ENCODE assay signal across 12 mouse cellular contexts in genomic region chr10:81021547-81022110, GRCm38 (mm10). TPM values are rescaled to one million over a fixed set of nuclear protein-coding genes. Genes with fewer than 3 reads are reported as not detected.
DNase-seq lines count a peak whose midpoint lies in the region; ATAC-seq and TF ChIP-seq lines count a peak whose summit lies in the region.
"Had no signal": no experiment of that assay in that cellular context is flagged by ENCODE, and none has a peak within 500 bp of the region (broad histone marks: within the 10 kb centered on the region; RNA-seq: fewer than 3 reads in every experiment).

No protein-coding gene starts in this region.

- peaks cover 9% of the 10 kb centered on the region for H3K4me1 ChIP-seq in forebrain, embryonic 13.5 days
- peaks cover 4% of the 10 kb centered on the region; the same call in 1 of the 2 replicates for H3K4me1 ChIP-seq in forebrain, embryonic 11.5 days (replicated peaks; ENCODE audit: control insufficient read depth, insufficient read depth, low read length)
- H3K4me1 ChIP-seq in embryonic facial prominence, embryonic 13.5 days: peaks cover 3% of the 10 kb centered on the region; the same call in 1 of the 2 replicates

- no peaks in the 10 kb centered on the region for H3K79me2 ChIP-seq in myocyte (ENCODE audit: control insufficient read depth, insufficient read depth)

- no peak for TF ChIP-seq POLR2A in myocyte (IDR thresholded peaks at IDR 0.05; ENCODE audit: insufficient read length, low read depth)

- no peak overlapping the region for H3ac ChIP-seq in myocyte (ENCODE audit: control insufficient read depth, insufficient read length)

- H3K4me3 ChIP-seq in forebrain, embryonic 13.5 days: no peak overlapping the region
- no peak overlapping the region for H3K4me3 ChIP-seq in forebrain, embryonic 11.5 days (ENCODE audit: low read depth, low read length)
- H3K4me3 ChIP-seq in layer of hippocampus, adult 2 months: peak overlapping the region; percentile 10; the same call in 1 of the 2 replicates
- no peak overlapping the region for H3K4me3 ChIP-seq in embryonic facial prominence, embryonic 13.5 days
- no peak overlapping the region for H3K4me3 ChIP-seq in myocyte
- H3K4me3 ChIP-seq: stomach, embryonic 15.5 days had no signal

- 0 out of 2 replicates have a peak overlapping the region, but pooled peaks have one; percentile 3 for H3K4me2 ChIP-seq in forebrain, embryonic 13.5 days
- no peak overlapping the region for H3K4me2 ChIP-seq in forebrain, embryonic 11.5 days (ENCODE audit: low read depth, low read length, severe bottlenecking)
- H3K4me2 ChIP-seq in embryonic facial prominence, embryonic 13.5 days: peak overlapping the region; percentile 38
- H3K4me2 ChIP-seq in myocyte (ENCODE audit: low read depth): peak overlapping the region; percentile 22
- H3K4me2 ChIP-seq: stomach, embryonic 15.5 days had no signal

- ATAC-seq in forebrain, embryonic 13.5 days: no peak
- no peak for ATAC-seq in forebrain, embryonic 11.5 days (replicated peaks; ENCODE audit: low FRiP score)
- no peak for ATAC-seq in embryonic facial prominence, embryonic 13.5 days (ENCODE audit: insufficient number of reproducible peaks, insufficient read depth, low FRiP score, low TSS enrichment, low read depth)
- no peak for ATAC-seq in megakaryocyte progenitor cell, adult 5-6 weeks (replicated peaks; ENCODE audit: poor library complexity)

- no peaks in the 10 kb centered on the region for H3K36me3 ChIP-seq in forebrain, embryonic 13.5 days (ENCODE audit: poor library complexity, severe bottlenecking)
- H3K36me3 ChIP-seq in forebrain, embryonic 11.5 days (ENCODE audit: control insufficient read depth, insufficient read depth, low read length): no peaks in the 10 kb centered on the region
- H3K36me3 ChIP-seq in embryonic facial prominence, embryonic 13.5 days: no peaks in the 10 kb centered on the region
- no peaks in the 10 kb centered on the region for H3K36me3 ChIP-seq in myocyte (ENCODE audit: control insufficient read depth, insufficient read depth)
- H3K36me3 ChIP-seq: stomach, embryonic 15.5 days had no signal

- no peak overlapping the region for H3K27ac ChIP-seq in forebrain, embryonic 13.5 days
- H3K27ac ChIP-seq in forebrain, embryonic 11.5 days (ENCODE audit: low read depth, low read length): no peak overlapping the region
- peak overlapping the region; percentile 75; the same call in 1 of the 2 replicates for H3K27ac ChIP-seq in layer of hippocampus, adult 2 months
- no peak overlapping the region for H3K27ac ChIP-seq in embryonic facial prominence, embryonic 13.5 days
- H3K27ac ChIP-seq: stomach, embryonic 15.5 days had no signal

- DNase-seq in forebrain, embryonic 11.5 days (ENCODE audit: low spot score): no peak
- DNase-seq in layer of hippocampus, adult 2 months (ENCODE audit: low spot score in 2 of 2): no peak
- DNase-seq in layer of hippocampus, postnatal 14 days (ENCODE audit: low spot score in 2 of 2): no peak
- DNase-seq in layer of hippocampus, adult 11-12 months (ENCODE audit: low spot score): no peak
- DNase-seq: adrenal gland, adult 8-10 months; embryo, embryonic 11 days; kidney, adult 2 months had no signal

- no peak overlapping the region for H3K9ac ChIP-seq in forebrain, embryonic 13.5 days
- H3K9ac ChIP-seq in forebrain, embryonic 11.5 days (ENCODE audit: low read length): no peak overlapping the region
- 0 out of 2 replicates have a peak overlapping the region, but pooled peaks have one; percentile 16 for H3K9ac ChIP-seq in embryonic facial prominence, embryonic 13.5 days
- H3K9ac ChIP-seq: stomach, embryonic 15.5 days had no signal

- 22% methylated on average over 26 of the region's 26 CpGs for WGBS in forebrain, embryonic 13.5 days
- 17% methylated on average over 26 of the region's 26 CpGs for WGBS in forebrain, embryonic 11.5 days
- WGBS in embryonic facial prominence, embryonic 13.5 days: 10% methylated on average over 26 of the region's 26 CpGs

- H3K27me3 ChIP-seq in forebrain, embryonic 13.5 days: peaks cover 37% of the 10 kb centered on the region
- H3K27me3 ChIP-seq in forebrain, embryonic 11.5 days (ENCODE audit: control insufficient read depth, insufficient read depth, low read length): peaks cover 12% of the 10 kb centered on the region; the same call in 1 of the 2 replicates
- H3K27me3 ChIP-seq in embryonic facial prominence, embryonic 13.5 days: peaks cover 61% of the 10 kb centered on the region
- no peaks in the 10 kb centered on the region for H3K27me3 ChIP-seq in myocyte (ENCODE audit: control insufficient read depth, insufficient read depth, insufficient read length)

- no peaks in the 10 kb centered on the region for H3K9me3 ChIP-seq in forebrain, embryonic 13.5 days (replicated peaks)
- no peaks in the 10 kb centered on the region for H3K9me3 ChIP-seq in forebrain, embryonic 11.5 days (ENCODE audit: control insufficient read depth, low read length)
- H3K9me3 ChIP-seq in embryonic facial prominence, embryonic 13.5 days: peaks cover 4% of the 10 kb centered on the region; the same call in 1 of the 2 replicates
- H3K9me3 ChIP-seq: stomach, embryonic 15.5 days had no signal

- no peak for TF ChIP-seq CTCF in layer of hippocampus, adult 2 months (conservative IDR thresholded peaks at IDR 0.05)

TF ChIP-seq in myocyte, 11 proteins besides CTCF, POLR2A, EP300 and RAD21:
- no peak for TF ChIP-seq USF1 (IDR thresholded peaks at IDR 0.05; ENCODE audit: low read depth)
- TF ChIP-seq CEBPB (IDR thresholded peaks at IDR 0.05; ENCODE audit: insufficient read depth, poor library complexity, severe bottlenecking): no peak
- no peak for TF ChIP-seq E2F4 (IDR thresholded peaks at IDR 0.05; ENCODE audit: insufficient read depth)
- TF ChIP-seq MYOD1 (IDR thresholded peaks at IDR 0.05; ENCODE audit: control insufficient read depth in 1 of 3, insufficient read length in 2 of 3, low read depth in 2 of 3): no peak
- TF ChIP-seq REST (IDR thresholded peaks at IDR 0.05; ENCODE audit: insufficient read depth, insufficient read length): no peak
- no peak for TF ChIP-seq TCF12 (IDR thresholded peaks at IDR 0.05; ENCODE audit: insufficient read depth, poor library complexity, severe bottlenecking)
- TF ChIP-seq TCF3 (IDR thresholded peaks at IDR 0.05; ENCODE audit: insufficient read length, low read depth): no peak
- no peak for TF ChIP-seq MAX (IDR thresholded peaks at IDR 0.05; ENCODE audit: low read depth)
- TF ChIP-seq SRF (IDR thresholded peaks at IDR 0.05; ENCODE audit: control insufficient read depth, insufficient read length, low read depth): no peak

RNA-seq across cellular contexts. Expression of gene Diras1, which starts 3.8 kb away (rescaled TPM):
- polyA plus RNA-seq in forebrain, embryonic 13.5 days (2015; fragmentation: Nextera tagmentation; extraction: Ambion mirVana): 13.4 and 15.0 TPM in 2 replicates
- polyA plus RNA-seq in forebrain, embryonic 11.5 days (2014; fragmentation: Nextera tagmentation; extraction: Ambion mirVana): 1.5 and 2.2 TPM in 2 replicates
- 100 to 1,000 TPM in 1 of 2 experiments, 10 to 100 TPM in 1; 95.2 to 100 TPM for total RNA-seq in layer of hippocampus, adult 2 months (2021)
- total RNA-seq in layer of hippocampus, postnatal 14 days (2021): 100 to 1,000 TPM; 100 to 105 TPM
- 0.80 and 1.0 TPM in 2 replicates for polyA plus RNA-seq in embryonic facial prominence, embryonic 13.5 days (2015; fragmentation: Nextera tagmentation; extraction: Ambion mirVana)
- 0.42 TPM for polyA plus RNA-seq in myocyte (2012; fragmentation: generic; extraction: Trizol)
- not detected in 2 replicates for total RNA-seq in megakaryocyte progenitor cell, adult 5-6 weeks (2015)
- total RNA-seq in megakaryocyte progenitor cell, adult 5-6 weeks (2017): not detected in 2 replicates

RNA-seq across cellular contexts. Expression of gene Gng7, which starts 6.9 kb away (rescaled TPM):
- polyA plus RNA-seq in forebrain, embryonic 13.5 days (2015; fragmentation: Nextera tagmentation; extraction: Ambion mirVana): 14.8 and 17.6 TPM in 2 replicates
- polyA plus RNA-seq in forebrain, embryonic 11.5 days (2014; fragmentation: Nextera tagmentation; extraction: Ambion mirVana): 8.0 and 9.2 TPM in 2 replicates
- total RNA-seq in layer of hippocampus, adult 2 months (2021): 100 to 1,000 TPM; 161 to 176 TPM
- 100 to 1,000 TPM; 170 to 173 TPM for total RNA-seq in layer of hippocampus, postnatal 14 days (2021)
- 11.3 and 13.1 TPM in 2 replicates for polyA plus RNA-seq in embryonic facial prominence, embryonic 13.5 days (2015; fragmentation: Nextera tagmentation; extraction: Ambion mirVana)
- polyA plus RNA-seq in myocyte (2012; fragmentation: generic; extraction: Trizol): 0.47 TPM
- 0.44 and 0.57 TPM in 2 replicates for total RNA-seq in megakaryocyte progenitor cell, adult 5-6 weeks (2015)
- total RNA-seq in megakaryocyte progenitor cell, adult 5-6 weeks (2017): 0.83 and 1.2 TPM in 2 replicates

RNA-seq across cellular contexts. Expression of gene Slc39a3, which starts 15.6 kb away (rescaled TPM):
- polyA plus RNA-seq in forebrain, embryonic 13.5 days (2015; fragmentation: Nextera tagmentation; extraction: Ambion mirVana): 33.4 and 37.8 TPM in 2 replicates
- polyA plus RNA-seq in forebrain, embryonic 11.5 days (2014; fragmentation: Nextera tagmentation; extraction: Ambion mirVana): 19.4 and 21.6 TPM in 2 replicates
- total RNA-seq in layer of hippocampus, adult 2 months (2021): 10 to 100 TPM; 60.8 to 66.1 TPM
- 10 to 100 TPM; 63.9 to 70.2 TPM for total RNA-seq in layer of hippocampus, postnatal 14 days (2021)
- 22.6 and 22.7 TPM in 2 replicates for polyA plus RNA-seq in embryonic facial prominence, embryonic 13.5 days (2015; fragmentation: Nextera tagmentation; extraction: Ambion mirVana)
- 21.8 TPM for polyA plus RNA-seq in myocyte (2012; fragmentation: generic; extraction: Trizol)
- total RNA-seq in megakaryocyte progenitor cell, adult 5-6 weeks (2015): 1.9 and 2.3 TPM in 2 replicates
- 4.2 and 5.0 TPM in 2 replicates for total RNA-seq in megakaryocyte progenitor cell, adult 5-6 weeks (2017)

RNA-seq across cellular contexts. Expression of gene Sgta, which starts 38.4 kb away (rescaled TPM):
- 273 and 305 TPM in 2 replicates for polyA plus RNA-seq in forebrain, embryonic 13.5 days (2015; fragmentation: Nextera tagmentation; extraction: Ambion mirVana)
- polyA plus RNA-seq in forebrain, embryonic 11.5 days (2014; fragmentation: Nextera tagmentation; extraction: Ambion mirVana): 259 and 265 TPM in 2 replicates
- total RNA-seq in layer of hippocampus, adult 2 months (2021): 100 to 1,000 TPM; 176 TPM
- total RNA-seq in layer of hippocampus, postnatal 14 days (2021): 100 to 1,000 TPM; 169 to 174 TPM
- polyA plus RNA-seq in embryonic facial prominence, embryonic 13.5 days (2015; fragmentation: Nextera tagmentation; extraction: Ambion mirVana): 218 and 222 TPM in 2 replicates
- 192 TPM for polyA plus RNA-seq in myocyte (2012; fragmentation: generic; extraction: Trizol)
- 27.0 and 37.6 TPM in 2 replicates for total RNA-seq in megakaryocyte progenitor cell, adult 5-6 weeks (2015)
- total RNA-seq in megakaryocyte progenitor cell, adult 5-6 weeks (2017): 31.1 and 31.7 TPM in 2 replicates

RNA-seq across cellular contexts. Expression of gene Thop1, which starts 48.2 kb away (rescaled TPM):
- 55.8 and 60.5 TPM in 2 replicates for polyA plus RNA-seq in forebrain, embryonic 13.5 days (2015; fragmentation: Nextera tagmentation; extraction: Ambion mirVana)
- 76.1 and 78.9 TPM in 2 replicates for polyA plus RNA-seq in forebrain, embryonic 11.5 days (2014; fragmentation: Nextera tagmentation; extraction: Ambion mirVana)
- total RNA-seq in layer of hippocampus, adult 2 months (2021): 10 to 100 TPM; 52.0 to 52.6 TPM
- 10 to 100 TPM; 52.6 TPM for total RNA-seq in layer of hippocampus, postnatal 14 days (2021)
- polyA plus RNA-seq in embryonic facial prominence, embryonic 13.5 days (2015; fragmentation: Nextera tagmentation; extraction: Ambion mirVana): 58.2 and 60.9 TPM in 2 replicates
- polyA plus RNA-seq in myocyte (2012; fragmentation: generic; extraction: Trizol): 139 TPM
- 12.7 and 15.6 TPM in 2 replicates for total RNA-seq in megakaryocyte progenitor cell, adult 5-6 weeks (2015)
- total RNA-seq in megakaryocyte progenitor cell, adult 5-6 weeks (2017): 28.0 and 28.7 TPM in 2 replicates
